Mouse (Mus musculus): ENCODE measurements around the gene Trmt1l. TPM values are rescaled to one million over a fixed set of nuclear protein-coding genes. Genes with fewer than 3 reads are reported as not detected.
"Not testable (repeated sequence)": the region's sequence is repeated elsewhere in the genome, so short reads cannot be mapped to it uniquely, and the experiment has no call there.

Gene Trmt1l
- polyA plus RNA-seq, 1 experiment from 2014 or later, result 43.5 TPM

- Histone ChIP-seq H3K36me3 (replicated peaks; ENCODE audit: control insufficient read depth, insufficient read depth, low read depth, low read length) (peaks cover 12% of the 10 kb centered on the region), H3K4me3 (ENCODE audit: low read depth, low read length) (no peak overlapping the region), H3K27ac (replicated peaks; ENCODE audit: low read depth, low read length) (no peak overlapping the region), H3K27me3 (ENCODE audit: control insufficient read depth, insufficient read depth, low read length) (no peaks in the 10 kb centered on the region), H3K9me3 (replicated peaks; ENCODE audit: control insufficient read depth, low read length) (no peaks in the 10 kb centered on the region), H3K4me1 (ENCODE audit: control insufficient read depth, insufficient read depth, low read length) (no peaks in the 10 kb centered on the region), H3K4me2 (ENCODE audit: low read depth, low read length) (no peak overlapping the region), H3K9ac (replicated peaks; ENCODE audit: low read length) (no peak overlapping the region)
- 76% methylated on average over 7 of the region's 7 CpGs for WGBS
- DNase-seq (ENCODE audit: low spot score), result no peak
- no peak for ATAC-seq (replicated peaks; ENCODE audit: insufficient number of reproducible peaks, low FRiP score, low TSS enrichment, low read depth)
Observed at GRCm38 (mm10) chr1:151471429-151471828, 43.1 kb downstream of the Trmt1l start.

DNA sequence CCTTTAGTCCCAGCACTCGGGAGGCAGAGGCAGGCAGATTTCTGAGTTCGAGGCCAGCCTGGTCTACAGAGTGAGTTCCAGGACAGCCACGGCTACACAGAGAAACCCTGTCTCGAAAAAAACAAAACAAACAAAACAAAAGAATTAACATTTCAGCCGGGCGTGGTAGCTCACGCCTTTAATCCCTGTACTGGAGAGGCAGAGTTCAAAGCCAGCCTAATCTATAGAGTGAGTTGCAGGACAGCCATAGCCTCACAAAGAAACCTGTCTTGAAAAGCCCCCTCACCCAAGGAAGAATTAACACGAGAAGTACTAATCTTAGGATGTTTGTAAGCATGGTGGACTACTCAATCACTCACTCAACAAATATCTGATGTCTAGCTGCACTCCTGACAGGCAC lies 44.0 kb downstream of the Trmt1l start:
- not testable (repeated sequence) for H3K4me3 ChIP-seq (ENCODE audit: low read depth, low read length); H3K27ac ChIP-seq (replicated peaks; ENCODE audit: low read depth, low read length); H3K9me3 ChIP-seq (replicated peaks; ENCODE audit: control insufficient read depth, low read length); H3K9ac ChIP-seq (replicated peaks; ENCODE audit: low read length); H3K4me2 ChIP-seq (ENCODE audit: low read depth, low read length); H3K27me3 ChIP-seq (ENCODE audit: control insufficient read depth, insufficient read depth, low read length); H3K4me1 ChIP-seq (ENCODE audit: control insufficient read depth, insufficient read depth, low read length); DNase-seq (ENCODE audit: low spot score); ATAC-seq (replicated peaks; ENCODE audit: insufficient number of reproducible peaks, low FRiP score, low TSS enrichment, low read depth)
- peaks cover 12% of the 10 kb centered on the region for H3K36me3 ChIP-seq (replicated peaks; ENCODE audit: control insufficient read depth, insufficient read depth, low read depth, low read length)
- 94% methylated on average over 8 of the region's 8 CpGs for WGBS

- DNase-seq (ENCODE audit: low spot score) (no peak), ATAC-seq (replicated peaks; ENCODE audit: insufficient number of reproducible peaks, low FRiP score, low TSS enrichment, low read depth) (no peak)
- Histone ChIP-seq H3K4me3 (ENCODE audit: low read depth, low read length) (no peak overlapping the region), H3K9ac (replicated peaks; ENCODE audit: low read length) (no peak overlapping the region), H3K27ac (replicated peaks; ENCODE audit: low read depth, low read length) (no peak overlapping the region), H3K4me2 (ENCODE audit: low read depth, low read length) (no peak overlapping the region), H3K4me1 (ENCODE audit: control insufficient read depth, insufficient read depth, low read length) (no peaks in the 10 kb centered on the region), H3K27me3 (ENCODE audit: control insufficient read depth, insufficient read depth, low read length) (no peaks in the 10 kb centered on the region), H3K9me3 (replicated peaks; ENCODE audit: control insufficient read depth, low read length) (no peaks in the 10 kb centered on the region), H3K36me3 (replicated peaks; ENCODE audit: control insufficient read depth, insufficient read depth, low read depth, low read length) (no peaks in the 10 kb centered on the region)
- 97% methylated on average over 1 of the region's 1 CpGs for WGBS
Observed at GRCm38 (mm10) chr1:151482497-151482896, 54.2 kb downstream of the Trmt1l start.

DNA sequence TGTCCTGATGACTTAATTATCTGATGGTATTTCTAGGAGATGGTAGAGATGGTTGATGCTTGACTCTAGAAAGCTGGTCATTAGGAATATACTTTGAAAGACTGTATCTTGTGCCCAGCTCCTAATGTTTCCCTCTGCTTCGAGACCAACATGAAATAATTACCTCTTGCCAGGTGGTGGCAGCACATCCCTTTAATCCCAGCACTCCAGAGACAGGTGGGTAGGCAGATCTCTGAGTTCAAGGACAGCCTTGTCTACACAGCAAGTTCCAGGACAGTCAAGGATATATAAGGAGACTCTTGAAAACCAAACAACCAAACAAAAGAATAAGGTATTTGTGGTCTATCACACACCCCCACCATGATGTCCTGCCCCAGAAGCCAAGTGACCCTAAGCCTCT lies 55.2 kb downstream of the Trmt1l start:
- Histone ChIP-seq H3K9me3 (replicated peaks; ENCODE audit: control insufficient read depth, low read length) (no peaks in the 10 kb centered on the region), H3K27ac (replicated peaks; ENCODE audit: low read depth, low read length) (no peak overlapping the region), H3K4me2 (ENCODE audit: low read depth, low read length) (no peak overlapping the region), H3K9ac (replicated peaks; ENCODE audit: low read length) (no peak overlapping the region), H3K36me3 (replicated peaks; ENCODE audit: control insufficient read depth, insufficient read depth, low read depth, low read length) (no peaks in the 10 kb centered on the region), H3K27me3 (ENCODE audit: control insufficient read depth, insufficient read depth, low read length) (no peaks in the 10 kb centered on the region), H3K4me1 (ENCODE audit: control insufficient read depth, insufficient read depth, low read length) (no peaks in the 10 kb centered on the region), H3K4me3 (ENCODE audit: low read depth, low read length) (no peak overlapping the region)
- ATAC-seq (replicated peaks; ENCODE audit: insufficient number of reproducible peaks, low FRiP score, low TSS enrichment, low read depth), result no peak
- 52% methylated on average over 1 of the region's 1 CpGs for WGBS
- DNase-seq (ENCODE audit: low spot score), result no peak

GRCm38 (mm10) chr1:151484754-151485153 lies 56.4 kb downstream of the Trmt1l start:
- no peak overlapping the region for H3K9ac ChIP-seq (replicated peaks; ENCODE audit: low read length)
- no peaks in the 10 kb centered on the region for H3K36me3 ChIP-seq (replicated peaks; ENCODE audit: control insufficient read depth, insufficient read depth, low read depth, low read length)
- WGBS, result 81% methylated on average over 5 of the region's 5 CpGs
- H3K27ac ChIP-seq (replicated peaks; ENCODE audit: low read depth, low read length), result no peak overlapping the region
- no peak for DNase-seq (ENCODE audit: low spot score)
- no peak overlapping the region for H3K4me2 ChIP-seq (ENCODE audit: low read depth, low read length)
- no peaks in the 10 kb centered on the region for H3K27me3 ChIP-seq (ENCODE audit: control insufficient read depth, insufficient read depth, low read length)
- no peaks in the 10 kb centered on the region for H3K9me3 ChIP-seq (replicated peaks; ENCODE audit: control insufficient read depth, low read length)
- no peak overlapping the region for H3K4me3 ChIP-seq (ENCODE audit: low read depth, low read length)
- no peaks in the 10 kb centered on the region for H3K4me1 ChIP-seq (ENCODE audit: control insufficient read depth, insufficient read depth, low read length)
- no peak for ATAC-seq (replicated peaks; ENCODE audit: insufficient number of reproducible peaks, low FRiP score, low TSS enrichment, low read depth)

GRCm38 (mm10) chr1:151489806-151490205 lies 61.5 kb downstream of the Trmt1l start:
- Histone ChIP-seq H3K4me2 (ENCODE audit: low read depth, low read length) (no peak overlapping the region), H3K4me3 (ENCODE audit: low read depth, low read length) (no peak overlapping the region), H3K36me3 (replicated peaks; ENCODE audit: control insufficient read depth, insufficient read depth, low read depth, low read length) (no peaks in the 10 kb centered on the region; the same call in 1 of the 2 replicates), H3K9me3 (replicated peaks; ENCODE audit: control insufficient read depth, low read length) (no peaks in the 10 kb centered on the region), H3K4me1 (ENCODE audit: control insufficient read depth, insufficient read depth, low read length) (no peaks in the 10 kb centered on the region), H3K27ac (replicated peaks; ENCODE audit: low read depth, low read length) (no peak overlapping the region), H3K9ac (replicated peaks; ENCODE audit: low read length) (no peak overlapping the region), H3K27me3 (ENCODE audit: control insufficient read depth, insufficient read depth, low read length) (no peaks in the 10 kb centered on the region)
- DNase-seq (ENCODE audit: low spot score), result no peak
- ATAC-seq (replicated peaks; ENCODE audit: insufficient number of reproducible peaks, low FRiP score, low TSS enrichment, low read depth), result no peak
- WGBS, result 89% methylated on average over 6 of the region's 6 CpGs

DNA sequence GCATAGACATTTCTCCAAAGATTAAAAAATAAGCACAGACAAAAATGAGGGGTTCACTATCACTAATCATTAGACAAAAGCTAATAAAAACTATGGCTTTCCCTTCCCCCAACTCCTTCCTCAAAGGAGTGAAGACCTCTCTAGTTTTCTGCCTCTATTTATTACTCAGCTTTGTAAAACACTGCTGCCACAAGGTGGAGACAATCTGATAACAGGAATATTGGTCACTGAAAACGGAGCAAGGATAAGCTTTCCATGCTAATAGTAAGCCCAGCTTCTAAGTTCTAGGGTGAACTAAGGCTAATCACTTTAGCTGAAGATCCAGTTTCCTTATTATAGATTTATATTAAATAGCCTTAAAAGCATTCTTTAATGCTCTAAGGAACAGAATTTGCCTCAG lies 64.1 kb downstream of the Trmt1l start:
- 59% methylated on average over 1 of the region's 1 CpGs for WGBS
- DNase-seq (ENCODE audit: low spot score) (no peak), ATAC-seq (replicated peaks; ENCODE audit: insufficient number of reproducible peaks, low FRiP score, low TSS enrichment, low read depth) (no peak)

DNA sequence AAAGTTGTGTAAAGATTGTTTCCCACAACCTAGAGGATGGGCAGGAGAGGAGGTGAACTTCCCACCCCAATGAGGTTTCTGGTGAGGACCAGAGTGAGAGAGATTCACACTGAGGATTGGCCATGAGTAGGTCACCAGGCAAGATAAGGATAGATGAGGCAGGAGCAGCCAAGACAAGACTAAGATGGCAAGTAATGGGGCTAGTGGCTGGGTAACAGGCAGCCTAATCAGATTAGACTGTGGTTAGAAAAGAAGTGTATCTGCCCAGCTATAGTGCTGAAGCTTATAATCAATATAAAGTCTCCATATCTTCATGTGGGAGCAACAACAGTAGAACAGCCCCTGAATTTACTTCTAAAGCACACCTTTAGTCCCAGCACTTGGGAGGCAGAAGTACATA lies 65.5 kb downstream of the Trmt1l start:
- Histone ChIP-seq H3K4me3 (ENCODE audit: low read depth, low read length) (no peak overlapping the region), H3K27ac (replicated peaks; ENCODE audit: low read depth, low read length) (no peak overlapping the region), H3K4me1 (ENCODE audit: control insufficient read depth, insufficient read depth, low read length) (no peaks in the 10 kb centered on the region), H3K27me3 (ENCODE audit: control insufficient read depth, insufficient read depth, low read length) (no peaks in the 10 kb centered on the region), H3K9me3 (replicated peaks; ENCODE audit: control insufficient read depth, low read length) (no peaks in the 10 kb centered on the region), H3K9ac (replicated peaks; ENCODE audit: low read length) (no peak overlapping the region), H3K4me2 (ENCODE audit: low read depth, low read length) (no peak overlapping the region), H3K36me3 (replicated peaks; ENCODE audit: control insufficient read depth, insufficient read depth, low read depth, low read length) (no peaks in the 10 kb centered on the region; the same call in 1 of the 2 replicates)
- ATAC-seq (replicated peaks; ENCODE audit: insufficient number of reproducible peaks, low FRiP score, low TSS enrichment, low read depth) (no peak), DNase-seq (ENCODE audit: low spot score) (no peak)

More for the DNA sequence above, 64.1 kb downstream of the Trmt1l start:
- Histone ChIP-seq H3K9ac (replicated peaks; ENCODE audit: low read length) (no peak overlapping the region), H3K4me2 (ENCODE audit: low read depth, low read length) (no peak overlapping the region), H3K27me3 (ENCODE audit: control insufficient read depth, insufficient read depth, low read length) (no peaks in the 10 kb centered on the region), H3K9me3 (replicated peaks; ENCODE audit: control insufficient read depth, low read length) (no peaks in the 10 kb centered on the region), H3K27ac (replicated peaks; ENCODE audit: low read depth, low read length) (no peak overlapping the region), H3K4me1 (ENCODE audit: control insufficient read depth, insufficient read depth, low read length) (no peaks in the 10 kb centered on the region), H3K36me3 (replicated peaks; ENCODE audit: control insufficient read depth, insufficient read depth, low read depth, low read length) (no peaks in the 10 kb centered on the region; the same call in 1 of the 2 replicates), H3K4me3 (ENCODE audit: low read depth, low read length) (no peak overlapping the region)

Data from embryonic facial prominence, embryonic 11.5 days (tissue).